8 mouse cellular contexts compared by ENCODE assay signal in genomic region chr3:30546831-30547369, GRCm38 (mm10). TPM values are rescaled to one million over a fixed set of nuclear protein-coding genes. Genes with fewer than 3 reads are reported as not detected.
DNase-seq lines count a peak whose midpoint lies in the region; ATAC-seq and TF ChIP-seq lines count a peak whose summit lies in the region.

No protein-coding gene starts in this region.

- no peak overlapping the region for H3K9ac ChIP-seq in intestine, embryonic 15.5 days
- H3K9ac ChIP-seq in limb, embryonic 15.5 days: no peak overlapping the region
- no peak overlapping the region for H3K9ac ChIP-seq in stomach, postnatal 0 days (ENCODE audit: low read length)

- no peak for TF ChIP-seq CTCF in stomach, postnatal 0 days (IDR thresholded peaks at IDR 0.05; ENCODE audit: low read depth)

- no peak for ATAC-seq in intestine, embryonic 15.5 days
- ATAC-seq in limb, embryonic 15.5 days (ENCODE audit: insufficient number of reproducible peaks, low FRiP score, low TSS enrichment, low read depth): no peak
- no peak for ATAC-seq in stomach, postnatal 0 days (ENCODE audit: low FRiP score, low TSS enrichment)

- H3K9me3 ChIP-seq in intestine, embryonic 15.5 days: no peaks in the 10 kb centered on the region
- no peaks in the 10 kb centered on the region for H3K9me3 ChIP-seq in limb, embryonic 15.5 days
- no peaks in the 10 kb centered on the region for H3K9me3 ChIP-seq in stomach, postnatal 0 days (ENCODE audit: control insufficient read depth, low read length)

- 0 out of 2 replicates have a peak, but pooled peaks cover 3% of the 10 kb centered on the region for H3K4me1 ChIP-seq in intestine, embryonic 15.5 days (replicated peaks)
- H3K4me1 ChIP-seq in limb, embryonic 15.5 days: peaks cover 15% of the 10 kb centered on the region; the same call in 1 of the 2 replicates
- no peaks in the 10 kb centered on the region for H3K4me1 ChIP-seq in stomach, postnatal 0 days (replicated peaks; ENCODE audit: control insufficient read depth, insufficient read depth)

- H3K27ac ChIP-seq in intestine, embryonic 15.5 days: no peak overlapping the region
- H3K27ac ChIP-seq in limb, embryonic 15.5 days: no peak overlapping the region
- no peak overlapping the region for H3K27ac ChIP-seq in stomach, postnatal 0 days (replicated peaks)

- no peak overlapping the region for H3K4me3 ChIP-seq in intestine, embryonic 15.5 days (replicated peaks)
- H3K4me3 ChIP-seq in limb, embryonic 15.5 days: no peak overlapping the region
- no peak overlapping the region for H3K4me3 ChIP-seq in stomach, postnatal 0 days (ENCODE audit: low read depth, low read length)

- 46% methylated on average over 11 of the region's 11 CpGs for WGBS in intestine, embryonic 15.5 days
- WGBS in limb, embryonic 15.5 days: 39% methylated on average over 11 of the region's 11 CpGs
- WGBS in stomach, postnatal 0 days: 35% methylated on average over 11 of the region's 11 CpGs

- TF ChIP-seq EP300 in stomach, postnatal 0 days (optimal IDR thresholded peaks at IDR 0.05): no peak

- H3K27me3 ChIP-seq in intestine, embryonic 15.5 days (replicated peaks): no peaks in the 10 kb centered on the region
- H3K27me3 ChIP-seq in limb, embryonic 15.5 days: no peaks in the 10 kb centered on the region
- H3K27me3 ChIP-seq in stomach, postnatal 0 days (ENCODE audit: control insufficient read depth, insufficient read depth, low read length): no peaks in the 10 kb centered on the region

- no peaks in the 10 kb centered on the region for H3K36me3 ChIP-seq in intestine, embryonic 15.5 days
- no peaks in the 10 kb centered on the region for H3K36me3 ChIP-seq in limb, embryonic 15.5 days
- no peaks in the 10 kb centered on the region for H3K36me3 ChIP-seq in stomach, postnatal 0 days (ENCODE audit: control insufficient read depth, insufficient read depth, low read length)

- 0 out of 2 replicates have a peak overlapping the region, but pooled peaks have one; percentile 9 for H3K4me2 ChIP-seq in intestine, embryonic 15.5 days (replicated peaks)
- H3K4me2 ChIP-seq in limb, embryonic 15.5 days: peak overlapping the region; percentile 23; the same call in 1 of the 2 replicates
- H3K4me2 ChIP-seq in stomach, postnatal 0 days (replicated peaks; ENCODE audit: low read depth): peak overlapping the region; percentile 15; the same call in 1 of the 2 replicates

- DNase-seq in adrenal gland, adult (ENCODE audit: inconsistent age in 2 of 2, low spot score in 1 of 2): peak; percentile 7 to 36
- DNase-seq in adrenal gland, postnatal 4 days (ENCODE audit: low spot score in 2 of 2): no peak
- DNase-seq in 3134 (ENCODE audit: extremely low read depth, insufficient read length, low spot score): peak; percentile 32
- peak; percentile 79 for DNase-seq in gastrocnemius, adult 18-20 months (ENCODE audit: low spot score)
- DNase-seq in stomach, postnatal 0 days (ENCODE audit: low spot score): no peak
- no peak for DNase-seq in embryo, embryonic 10.5 days (ENCODE audit: low spot score)

RNA-seq across cellular contexts. Expression of gene Mecom, which starts 0.9 kb away (rescaled TPM):
- total RNA-seq in adrenal gland, postnatal 4 days (2021): 10 to 100 TPM; 14.7 to 41.9 TPM
- total RNA-seq in gastrocnemius, adult 18-20 months (2021): 1 to 10 TPM; 4.2 to 6.1 TPM
- polyA plus RNA-seq in intestine, embryonic 15.5 days (2015; fragmentation: Nextera tagmentation; extraction: Ambion mirVana): 11.6 and 13.1 TPM in 2 replicates
- 37.7 and 38.4 TPM in 2 replicates for polyA plus RNA-seq in limb, embryonic 15.5 days (2015; fragmentation: Nextera tagmentation; extraction: Ambion mirVana)
- polyA plus RNA-seq in stomach, postnatal 0 days (2015; fragmentation: Nextera tagmentation; extraction: Ambion mirVana): 25.7 and 27.9 TPM in 2 replicates

RNA-seq across cellular contexts. Expression of gene Actrt3, which starts 52.8 kb away (rescaled TPM):
- not detected for total RNA-seq in adrenal gland, postnatal 4 days (2021)
- total RNA-seq in gastrocnemius, adult 18-20 months (2021): not detected
- 0.16 and 0.35 TPM in 2 replicates for polyA plus RNA-seq in intestine, embryonic 15.5 days (2015; fragmentation: Nextera tagmentation; extraction: Ambion mirVana)
- not detected in 2 replicates for polyA plus RNA-seq in limb, embryonic 15.5 days (2015; fragmentation: Nextera tagmentation; extraction: Ambion mirVana)
- polyA plus RNA-seq in stomach, postnatal 0 days (2015; fragmentation: Nextera tagmentation; extraction: Ambion mirVana): not detected in 2 replicates

RNA-seq across cellular contexts. Expression of gene Mynn, which starts 55.0 kb away (rescaled TPM):
- 10 to 100 TPM; 30.0 to 42.3 TPM for total RNA-seq in adrenal gland, postnatal 4 days (2021)
- total RNA-seq in gastrocnemius, adult 18-20 months (2021): 10 to 100 TPM; 12.4 to 14.1 TPM
- polyA plus RNA-seq in intestine, embryonic 15.5 days (2015; fragmentation: Nextera tagmentation; extraction: Ambion mirVana): 24.0 and 24.3 TPM in 2 replicates
- 30.4 and 31.5 TPM in 2 replicates for polyA plus RNA-seq in limb, embryonic 15.5 days (2015; fragmentation: Nextera tagmentation; extraction: Ambion mirVana)
- polyA plus RNA-seq in stomach, postnatal 0 days (2015; fragmentation: Nextera tagmentation; extraction: Ambion mirVana): 11.2 and 12.0 TPM in 2 replicates

Comparison
In these comparisons a context has a peak if more than half of its experiments do, and no peak if none do; other contexts are left out.
1. DNase-seq: peak in adrenal gland, adult (2 of 2), 3134 (single experiment) and gastrocnemius, adult 18-20 months (single experiment); none in adrenal gland, postnatal 4 days (0 of 2), stomach, postnatal 0 days (single experiment) and embryo, embryonic 10.5 days (single experiment).
2. Peak in every context shown above with its lines, with median percentiles within 50 percentile points of each other: H3K4me2 ChIP-seq.